Mouse (Mus musculus) lung, embryonic 16.5 days (tissue): Measurements from ENCODE around the gene Peg12. TPM values are rescaled to one million over a fixed set of nuclear protein-coding genes. Genes with fewer than 3 reads are reported as not detected.

Experiments used
- polyA plus RNA-seq: library from polyadenylated mRNA; unstranded; fragments of >200 nt; fragmentation: Nextera tagmentation; extraction: Ambion mirVana; gene quantifications from 2 replicates; pipeline ENCODE4 v1.2.1, GENCODE M21; 2015

Peg12 gene
- polyA plus RNA-seq, 1 experiment from 2014 or later, result 25.3 TPM

Other genes with a start within 250 kb of the Peg12 start
- 62.8 and 67.0 TPM in 2 replicates for gene Ndn, start 117.9 kb downstream of the Peg12 start, polyA plus RNA-seq
- 1.1 TPM in 2 replicates for gene Magel2, start 87.5 kb downstream of the Peg12 start, polyA plus RNA-seq
- 3.5 and 4.2 TPM in 2 replicates for gene Mkrn3, start 44.4 kb downstream of the Peg12 start, polyA plus RNA-seq